Comparison of ENCODE assay signal across 9 mouse cellular contexts in genomic region chr10:75170207-75170850, GRCm38 (mm10). TPM values are rescaled to one million over a fixed set of nuclear protein-coding genes. Genes with fewer than 3 reads are reported as not detected.
DNase-seq lines count a peak whose midpoint lies in the region; ATAC-seq and TF ChIP-seq lines count a peak whose summit lies in the region.
"Had no signal": no experiment of that assay in that cellular context is flagged by ENCODE, and none has a peak within 500 bp of the region (broad histone marks: within the 10 kb centered on the region; RNA-seq: fewer than 3 reads in every experiment).

No protein-coding gene starts in this region.

- no peak for TF ChIP-seq CTCF in layer of hippocampus, adult 2 months (conservative IDR thresholded peaks at IDR 0.05)

- H3K4me3 ChIP-seq in layer of hippocampus, adult 2 months, result no peak overlapping the region
- no peak overlapping the region for H3K4me3 ChIP-seq in heart, embryonic 12.5 days
- no peak overlapping the region for H3K4me3 ChIP-seq in limb, embryonic 12.5 days (replicated peaks)
- H3K4me3 ChIP-seq in stomach, embryonic 15.5 days (replicated peaks), result no peak overlapping the region

- H3K9me3 ChIP-seq in heart, embryonic 12.5 days (replicated peaks), result no peaks in the 10 kb centered on the region
- H3K9me3 ChIP-seq in limb, embryonic 12.5 days, result no peaks in the 10 kb centered on the region
- H3K9me3 ChIP-seq in stomach, embryonic 15.5 days, result no peaks in the 10 kb centered on the region

- H3K27me3 ChIP-seq in heart, embryonic 12.5 days (replicated peaks), result no peaks in the 10 kb centered on the region
- H3K27me3 ChIP-seq in limb, embryonic 12.5 days, result no peaks in the 10 kb centered on the region; the same call in 1 of the 2 replicates
- no peaks in the 10 kb centered on the region for H3K27me3 ChIP-seq in stomach, embryonic 15.5 days (replicated peaks)

- 22% methylated on average over 12 of the region's 12 CpGs for WGBS in heart, embryonic 12.5 days
- WGBS in limb, embryonic 12.5 days, result 78% methylated on average over 12 of the region's 12 CpGs
- WGBS in stomach, embryonic 15.5 days, result 63% methylated on average over 12 of the region's 12 CpGs

- DNase-seq in layer of hippocampus, adult 9-11 months, result peak; percentile 44
- DNase-seq in layer of hippocampus, adult 2 months (ENCODE audit: low spot score in 2 of 2), result no peak
- no peak for DNase-seq in cerebellum, adult 11 months
- DNase-seq in ovary, postnatal 10 days (ENCODE audit: low spot score), result no peak
- no peak for DNase-seq in cerebellum, postnatal 14 days

- H3K27ac ChIP-seq in layer of hippocampus, adult 2 months, result no peak overlapping the region
- peak overlapping the region; percentile 68 for H3K27ac ChIP-seq in heart, embryonic 12.5 days (ENCODE audit: poor library complexity, severe bottlenecking)
- no peak overlapping the region for H3K27ac ChIP-seq in limb, embryonic 12.5 days
- no peak overlapping the region for H3K27ac ChIP-seq in stomach, embryonic 15.5 days

- peak; percentile 75 for ATAC-seq in heart, embryonic 12.5 days (ENCODE audit: insufficient number of reproducible peaks, low FRiP score)
- 0 out of 2 replicates have a peak, but pooled peaks have one; percentile 19 for ATAC-seq in limb, embryonic 12.5 days (ENCODE audit: insufficient number of reproducible peaks, insufficient read depth, low FRiP score, low TSS enrichment, low read depth)
- ATAC-seq in stomach, embryonic 15.5 days (ENCODE audit: insufficient read depth, low FRiP score, low read depth), result peak; percentile 40; the same call in 1 of the 2 replicates

- H3K36me3 ChIP-seq in heart, embryonic 12.5 days, result peaks cover 20% of the 10 kb centered on the region
- H3K36me3 ChIP-seq in limb, embryonic 12.5 days, result peaks cover 89% of the 10 kb centered on the region
- no peaks in the 10 kb centered on the region; the same call in 1 of the 2 replicates for H3K36me3 ChIP-seq in stomach, embryonic 15.5 days
- H3K36me3 ChIP-seq: G1E had no signal

- H3K9ac ChIP-seq in heart, embryonic 12.5 days, result peak overlapping the region; percentile 15; the same call in 1 of the 2 replicates
- H3K9ac ChIP-seq in limb, embryonic 12.5 days (replicated peaks), result no peak overlapping the region
- no peak overlapping the region for H3K9ac ChIP-seq in stomach, embryonic 15.5 days

- peak overlapping the region; percentile 48 for H3K4me2 ChIP-seq in heart, embryonic 12.5 days
- H3K4me2 ChIP-seq in limb, embryonic 12.5 days, result no peak overlapping the region
- no peak overlapping the region for H3K4me2 ChIP-seq in stomach, embryonic 15.5 days

- H3K4me1 ChIP-seq in heart, embryonic 12.5 days (replicated peaks), result peaks cover 53% of the 10 kb centered on the region
- H3K4me1 ChIP-seq in limb, embryonic 12.5 days (replicated peaks), result no peaks in the 10 kb centered on the region
- no peaks in the 10 kb centered on the region for H3K4me1 ChIP-seq in stomach, embryonic 15.5 days

RNA-seq across cellular contexts. Expression of gene Specc1l, which starts 41.5 kb away (rescaled TPM):
- total RNA-seq in layer of hippocampus, adult 2 months (2021), result 10 to 100 TPM; 43.4 to 48.3 TPM
- polyA plus RNA-seq in heart, embryonic 12.5 days (2016; fragmentation: Nextera tagmentation; extraction: Ambion mirVana), result 30.2 and 32.1 TPM in 2 replicates
- polyA plus RNA-seq in limb, embryonic 12.5 days (2016; fragmentation: Nextera tagmentation; extraction: Ambion mirVana), result 49.8 and 50.8 TPM in 2 replicates
- polyA plus RNA-seq in stomach, embryonic 15.5 days (2015; fragmentation: Nextera tagmentation; extraction: Ambion mirVana), result 26.7 and 30.0 TPM in 2 replicates

Comparison
In these comparisons a context has a peak if more than half of its experiments do, and no peak if none do; other contexts are left out.
1. ATAC-seq: peak in every context shown above with its lines; median percentile 75 in heart, embryonic 12.5 days; 40 in stomach, embryonic 15.5 days; 19 in limb, embryonic 12.5 days.